Mouse (Mus musculus) brown adipose tissue, adult 24 weeks (tissue): ENCODE measurements around the gene Sel1l. TPM values are rescaled to one million over a fixed set of nuclear protein-coding genes. Genes with fewer than 3 reads are reported as not detected.

Experiments
- H3K27ac ChIP-seq: fragments of 200-500 bp; replicated peaks from 2 replicates; pipeline ENCODE4 v1.5.1; 2012; ENCODE audit warnings: low read depth, mild to moderate bottlenecking, low read length
- H3K4me1 ChIP-seq: fragments of 200-500 bp; 2 replicates; pipeline ENCODE4 v1.6.1; 2012; ENCODE audit warnings: low read length, mixed read lengths; ENCODE audit not compliant: control insufficient read depth, insufficient read depth, insufficient read length
- H3K4me3 ChIP-seq: fragments of 200-500 bp; 2 replicates; pipeline ENCODE4 v1.5.1; 2012; ENCODE audit warnings: low read depth, mild to moderate bottlenecking, low read length, moderate library complexity; ENCODE audit not compliant: insufficient read depth
- polyA plus RNA-seq: library from polyadenylated mRNA; stranded (reverse); fragments of >200 nt; gene quantifications from 2 replicates; pipeline ENCODE4 v1.2.4, GENCODE M21; 2012; ENCODE audit not compliant: missing spikeins, insufficient read depth, insufficient read length

The Sel1l gene
- polyA plus RNA-seq = 40.7 and 46.6 TPM in 2 replicates

DNA sequence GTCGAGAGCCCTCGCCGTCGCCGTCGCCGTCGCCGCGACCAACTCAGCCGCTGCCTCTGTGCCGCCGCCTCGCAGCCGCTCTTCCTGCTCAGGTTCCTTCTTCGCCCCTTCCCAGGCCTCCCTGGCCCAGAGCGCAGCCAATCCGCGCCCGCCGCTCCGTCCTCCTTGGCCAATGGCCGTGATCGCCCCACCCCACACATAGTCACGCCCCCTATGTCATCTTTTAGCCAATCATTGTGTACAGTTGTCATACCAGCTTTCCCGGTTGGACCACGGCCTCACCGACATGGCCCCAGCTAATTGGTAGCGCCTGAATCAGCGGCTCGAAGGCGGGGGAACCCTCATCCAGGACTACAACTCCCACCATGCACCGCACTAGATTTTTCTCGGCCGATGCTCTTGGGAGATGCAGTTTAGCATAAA lies at the start of gene Sel1l:
Gene Sel1l (minus strand): TSS at position 113 of the 423 bp plus-strand sequence.
- peak within 1 kb of the TSS; percentile 16; the same call in 1 of the 2 replicates for H3K27ac ChIP-seq
- peaks cover 3% of the 10 kb centered on the region; the same call in 1 of the 2 replicates for H3K4me1 ChIP-seq
- H3K4me3 ChIP-seq = peak within 1 kb of the TSS; percentile 88

DNA sequence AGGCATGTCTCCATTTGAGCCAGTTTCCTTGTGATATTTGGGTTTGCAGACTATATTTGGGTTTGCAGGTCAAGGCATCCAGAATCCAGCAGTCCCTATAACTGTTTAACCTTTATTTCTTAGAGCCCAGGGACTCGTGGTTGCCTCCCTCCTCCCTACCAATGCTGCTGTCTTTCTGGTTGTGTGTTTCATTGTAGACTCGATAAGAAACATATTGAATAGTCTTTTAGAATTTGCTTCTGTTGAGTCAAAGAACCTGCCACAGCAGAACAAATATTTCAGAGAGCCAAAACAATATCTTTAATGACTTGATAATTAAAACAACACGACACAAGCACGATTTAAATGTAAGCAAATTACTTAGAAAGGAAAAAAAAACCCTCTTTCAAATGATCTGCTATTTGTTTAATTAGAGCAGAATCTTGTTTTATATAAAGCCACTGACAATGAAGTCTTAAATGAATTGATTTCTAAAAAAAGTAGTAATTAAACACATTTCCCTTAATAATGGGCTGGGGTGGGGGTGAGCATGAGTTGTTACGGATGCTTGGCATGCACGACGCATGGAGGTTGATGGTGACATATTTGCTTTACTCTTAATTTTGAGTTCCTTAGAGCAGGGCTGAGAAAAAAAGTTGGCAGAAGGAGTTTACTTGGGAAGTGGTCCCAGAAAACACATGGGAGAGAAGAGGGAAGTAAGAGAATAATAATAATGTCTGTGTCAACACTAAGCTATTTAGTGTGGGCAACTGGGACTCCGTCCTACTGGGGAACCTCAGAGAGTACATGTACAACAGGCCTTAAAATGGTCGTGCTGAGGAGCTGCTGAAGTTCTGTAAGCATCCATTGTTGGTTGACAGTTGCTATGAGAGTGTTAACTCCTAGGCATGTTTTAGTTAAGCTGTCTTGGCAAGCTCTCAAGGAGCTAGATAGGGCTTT lies 43.9 kb upstream of the Sel1l start:
- H3K4me3 ChIP-seq = no peak overlapping the region
- H3K27ac ChIP-seq = no peak overlapping the region
- H3K4me1 ChIP-seq = no peaks in the 10 kb centered on the region

DNA sequence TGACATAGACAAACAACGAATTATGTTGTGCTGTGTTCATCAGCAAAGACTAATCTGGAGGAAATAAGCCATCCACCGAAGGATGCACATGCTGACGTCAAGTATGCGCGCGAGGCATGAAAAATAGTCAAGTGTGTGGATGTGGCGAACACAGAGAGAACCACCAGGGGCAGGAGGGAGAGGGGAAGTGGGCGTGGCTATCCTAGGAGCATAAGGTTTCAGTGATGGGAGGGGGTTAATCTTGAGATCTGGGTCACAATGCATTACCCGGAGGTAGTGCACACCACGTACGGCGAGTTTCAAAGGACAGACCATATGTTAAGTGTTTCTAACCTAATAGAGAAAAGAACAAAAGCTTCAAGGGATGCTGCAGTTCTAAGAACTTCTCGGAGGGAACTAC lies 31.5 kb upstream of the Sel1l start:
- no peak overlapping the region for H3K27ac ChIP-seq
- no peaks in the 10 kb centered on the region for H3K4me1 ChIP-seq
- H3K4me3 ChIP-seq = no peak overlapping the region

DNA sequence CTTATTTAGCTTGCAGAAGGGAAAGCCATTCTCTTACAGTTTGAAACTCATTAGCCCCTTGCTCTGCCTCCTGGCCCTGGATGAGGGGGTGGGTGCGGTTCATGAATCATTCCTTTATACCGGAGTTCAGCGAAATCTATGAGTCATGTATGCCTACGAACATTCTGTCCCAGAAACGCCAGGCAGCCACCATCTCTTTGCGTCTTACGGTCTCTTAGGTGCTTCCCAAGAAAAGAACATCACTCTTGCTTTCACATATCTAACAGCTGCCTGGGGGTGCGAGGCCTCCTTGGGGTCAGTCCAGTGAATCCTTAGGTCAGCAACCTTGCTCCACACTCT lies 29.9 kb upstream of the Sel1l start:
- no peak overlapping the region for H3K4me3 ChIP-seq
- no peak overlapping the region for H3K27ac ChIP-seq
- no peaks in the 10 kb centered on the region for H3K4me1 ChIP-seq

DNA sequence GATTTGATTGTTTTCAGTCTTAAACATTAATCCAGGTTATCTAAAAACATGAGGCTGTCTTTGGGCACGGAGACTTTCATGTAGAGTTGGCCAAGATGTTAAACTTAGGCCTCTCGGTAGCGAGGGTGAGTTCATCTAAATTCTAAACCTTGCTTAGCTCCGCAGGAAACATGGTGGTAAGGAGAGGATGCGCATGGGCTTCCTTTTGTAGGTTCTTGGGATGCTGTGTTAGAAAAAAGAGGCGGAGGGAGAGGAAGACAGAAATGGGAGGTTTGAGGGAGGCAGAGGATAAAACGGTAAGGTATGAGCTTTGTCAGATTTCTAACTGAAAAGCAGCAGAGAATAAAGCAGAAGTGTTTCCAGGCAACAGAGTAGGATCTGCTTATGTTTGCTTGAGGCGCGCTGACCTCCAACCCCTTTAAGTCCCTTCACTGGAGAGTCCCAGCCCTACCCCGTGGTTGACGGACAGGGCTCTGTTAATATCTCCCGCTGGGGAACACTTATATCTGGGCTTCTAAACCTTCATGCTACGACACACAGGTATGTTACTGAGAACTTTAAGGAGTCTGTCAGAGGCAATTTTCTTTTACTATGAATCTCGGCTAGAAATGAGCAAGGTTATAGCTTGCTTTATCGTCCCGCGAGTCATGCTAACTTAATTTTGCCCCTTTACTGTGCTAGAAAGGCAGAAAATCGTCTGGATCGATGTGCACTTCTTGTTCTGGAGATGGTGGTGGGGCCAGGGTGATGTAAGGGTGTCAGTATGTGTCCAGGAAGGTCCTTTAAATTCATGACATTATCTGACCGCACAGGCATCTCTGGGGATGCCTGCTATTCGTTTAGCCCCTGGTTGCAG lies 29.3 kb upstream of the Sel1l start:
- Histone ChIP-seq H3K4me1 (no peaks in the 10 kb centered on the region), H3K4me3 (no peak overlapping the region), H3K27ac (no peak overlapping the region)

DNA sequence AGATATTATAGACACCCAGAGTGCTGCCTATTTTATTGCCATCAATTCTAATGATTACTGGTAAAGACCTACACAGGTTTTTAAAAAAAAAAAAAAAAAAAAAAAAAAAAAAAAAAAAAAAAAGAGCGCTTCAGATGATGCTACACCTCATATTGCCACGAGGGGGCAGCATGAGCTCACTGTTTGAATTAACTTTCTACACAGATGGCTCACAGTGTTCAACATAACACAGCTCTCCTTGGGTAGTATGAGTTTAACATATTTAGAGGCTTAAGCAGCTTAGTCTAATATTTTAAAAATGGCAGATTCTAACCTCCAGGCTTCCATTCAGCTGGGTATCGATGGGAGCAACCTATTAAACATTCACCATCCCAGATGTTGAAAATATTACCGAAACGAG lies 28.7 kb upstream of the Sel1l start:
- Histone ChIP-seq H3K4me1 (no peaks in the 10 kb centered on the region), H3K27ac (no peak overlapping the region), H3K4me3 (no peak overlapping the region)

DNA sequence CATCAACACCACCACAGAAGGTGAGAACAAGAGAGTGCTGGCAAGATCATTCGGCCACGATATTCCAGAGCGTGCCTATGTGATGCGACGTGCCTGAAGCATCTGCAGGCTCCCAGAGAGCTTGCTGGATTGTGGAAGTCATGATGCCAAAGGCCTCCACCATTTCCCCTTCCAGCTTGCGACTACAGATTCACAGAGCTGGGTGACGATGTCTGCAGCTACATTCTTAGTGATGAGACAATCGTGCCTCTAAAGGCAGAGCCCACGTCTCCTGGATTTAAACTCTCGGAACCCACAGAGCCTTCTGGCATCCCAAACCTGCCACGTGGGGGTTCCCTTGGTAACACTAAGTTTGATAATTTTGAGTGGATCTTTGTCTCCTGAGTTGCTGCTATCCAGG lies 21.7 kb upstream of the Sel1l start:
- Histone ChIP-seq H3K4me1 (no peaks in the 10 kb centered on the region), H3K27ac (no peak overlapping the region), H3K4me3 (no peak overlapping the region)

DNA sequence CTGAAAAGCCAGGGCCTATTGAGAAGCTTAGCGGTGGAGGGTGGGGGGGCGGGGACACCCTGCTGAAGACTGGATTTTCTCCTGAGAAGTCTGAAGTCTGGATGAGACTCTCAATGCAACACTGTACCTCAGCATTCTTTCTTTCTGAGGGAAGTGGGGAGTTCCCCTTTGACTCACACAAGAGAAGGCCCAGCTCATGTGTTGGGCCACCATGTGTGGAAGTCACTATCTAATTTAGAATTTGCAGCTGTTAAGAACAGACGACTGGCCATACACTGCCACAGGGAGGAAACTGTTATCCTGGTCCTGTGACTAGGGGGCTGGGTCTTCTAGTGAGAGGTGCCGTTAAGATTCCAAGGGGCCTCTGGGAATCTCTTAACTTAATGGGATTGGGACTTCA lies 20.4 kb upstream of the Sel1l start:
- Histone ChIP-seq H3K27ac (no peak overlapping the region), H3K4me3 (no peak overlapping the region), H3K4me1 (no peaks in the 10 kb centered on the region)

DNA sequence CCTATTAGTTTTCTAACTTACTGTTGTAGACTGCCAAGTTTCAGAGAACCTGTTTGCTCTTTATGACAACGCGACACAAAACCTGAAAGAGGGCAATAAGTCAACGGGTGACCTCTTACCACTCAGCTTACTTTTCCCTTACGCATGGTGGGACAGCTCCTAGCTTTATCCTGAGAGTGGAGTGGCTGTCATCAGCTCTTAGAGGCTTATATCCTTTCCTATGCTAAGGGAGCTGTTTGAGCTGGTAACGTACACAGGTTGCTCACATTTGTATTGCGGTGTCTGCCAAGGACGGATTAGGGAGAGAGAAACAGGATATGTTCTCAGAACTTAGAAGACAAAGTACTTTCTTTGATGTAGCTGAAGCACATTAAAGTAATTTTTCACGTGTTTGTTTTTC lies 5.4 kb upstream of the Sel1l start:
- Histone ChIP-seq H3K27ac (no peak overlapping the region), H3K4me1 (no peaks in the 10 kb centered on the region), H3K4me3 (no peak overlapping the region)

DNA sequence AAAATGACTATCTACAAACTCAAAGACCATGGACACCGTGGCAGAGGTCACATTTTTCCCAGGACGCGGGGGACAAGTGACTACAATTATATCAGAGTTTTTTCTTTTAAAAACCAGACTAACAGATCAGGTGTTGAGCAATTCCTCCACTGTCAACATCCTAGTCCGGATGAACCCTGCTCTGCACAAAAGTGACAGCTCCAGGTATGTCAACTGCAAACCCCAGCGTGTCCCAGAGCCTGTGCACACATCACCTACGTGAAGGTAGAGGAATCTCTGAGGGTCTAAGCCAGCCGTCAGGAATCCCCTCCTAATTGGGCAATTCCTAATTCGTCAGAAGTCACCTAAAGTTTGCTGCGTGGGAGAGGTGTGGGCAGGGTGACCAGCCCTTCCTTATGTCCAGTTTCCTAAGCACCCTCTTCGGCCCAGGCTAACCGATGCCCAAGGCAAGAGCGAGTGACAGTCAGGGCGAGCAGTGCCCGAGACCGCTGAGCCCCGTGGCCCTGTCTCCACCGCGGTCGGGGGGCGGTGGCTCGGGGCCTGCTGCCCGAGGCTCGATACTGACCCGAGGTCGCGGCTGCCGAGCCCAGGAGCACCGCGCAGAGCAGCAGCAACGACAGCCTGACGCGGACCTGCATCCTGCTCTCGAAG lies 438 bp downstream of the Sel1l start:
- Histone ChIP-seq H3K27ac (peak overlapping the region; percentile 16; the same call in 1 of the 2 replicates), H3K4me1 (peaks cover 3% of the 10 kb centered on the region; the same call in 1 of the 2 replicates), H3K4me3 (peak overlapping the region; percentile 88)

DNA sequence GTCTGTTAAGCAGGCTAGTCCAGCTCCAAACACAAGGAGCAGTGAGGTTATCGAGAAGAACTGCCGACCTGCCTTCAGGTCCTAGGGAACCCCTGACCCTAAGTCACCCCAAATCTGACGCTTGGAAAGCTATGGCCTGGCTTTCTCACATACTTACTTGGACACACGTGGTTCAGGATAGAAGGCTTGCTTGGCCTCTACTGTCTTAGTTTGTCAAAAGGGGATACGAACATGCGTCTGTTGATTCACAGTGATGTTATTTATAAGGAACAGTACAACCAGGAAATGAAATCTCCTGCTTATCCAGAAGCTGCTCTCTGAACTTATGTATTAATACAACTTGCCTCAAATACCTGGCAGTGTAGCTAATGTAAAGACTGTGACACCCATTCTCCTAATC lies 2.9 kb downstream of the Sel1l start:
- no peak overlapping the region for H3K27ac ChIP-seq
- H3K4me1 ChIP-seq = peaks cover 3% of the 10 kb centered on the region; the same call in 1 of the 2 replicates
- H3K4me3 ChIP-seq = no peak overlapping the region

DNA sequence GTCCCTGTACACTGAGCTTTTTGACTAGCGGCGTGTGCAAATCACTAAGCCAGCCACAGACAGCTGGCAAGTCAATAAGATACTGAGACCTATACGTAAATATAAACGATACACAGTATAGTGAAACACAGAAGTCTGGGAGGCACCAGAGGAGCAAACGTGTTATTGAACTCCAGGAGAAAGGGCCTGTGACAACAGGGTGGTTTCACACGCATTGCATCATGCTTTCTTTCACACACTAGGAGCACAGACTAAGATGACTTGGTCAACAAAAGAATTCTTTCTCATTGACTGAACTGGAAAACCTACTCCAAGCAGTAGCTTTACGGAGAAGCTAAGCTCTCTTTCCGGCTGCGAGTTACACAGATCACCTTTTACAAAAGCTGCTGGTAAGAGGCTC lies 3.6 kb downstream of the Sel1l start:
- H3K4me3 ChIP-seq = no peak overlapping the region
- H3K4me1 ChIP-seq = peaks cover 3% of the 10 kb centered on the region; the same call in 1 of the 2 replicates
- no peak overlapping the region for H3K27ac ChIP-seq

DNA sequence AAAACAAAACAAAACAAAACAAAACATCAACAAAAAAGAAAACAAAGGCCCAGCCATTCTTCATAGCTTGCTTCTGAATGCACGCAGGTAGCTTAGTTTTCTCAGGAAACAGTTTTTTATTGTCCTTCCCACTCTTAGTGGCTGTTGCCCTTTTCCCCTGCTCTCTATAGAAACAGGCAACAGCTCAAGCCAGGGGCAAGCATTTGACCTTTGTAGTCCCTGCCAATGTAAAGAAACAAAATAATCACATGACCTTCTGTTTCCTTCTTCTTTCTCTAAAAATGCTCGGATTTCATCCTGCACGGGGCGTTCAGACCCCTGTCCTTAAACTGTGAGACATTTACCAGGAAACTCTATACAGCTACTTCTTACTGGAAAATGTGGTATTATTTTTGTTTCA lies 4.4 kb downstream of the Sel1l start:
- Histone ChIP-seq H3K4me3 (no peak overlapping the region), H3K4me1 (peaks cover 3% of the 10 kb centered on the region; the same call in 1 of the 2 replicates), H3K27ac (no peak overlapping the region)

DNA sequence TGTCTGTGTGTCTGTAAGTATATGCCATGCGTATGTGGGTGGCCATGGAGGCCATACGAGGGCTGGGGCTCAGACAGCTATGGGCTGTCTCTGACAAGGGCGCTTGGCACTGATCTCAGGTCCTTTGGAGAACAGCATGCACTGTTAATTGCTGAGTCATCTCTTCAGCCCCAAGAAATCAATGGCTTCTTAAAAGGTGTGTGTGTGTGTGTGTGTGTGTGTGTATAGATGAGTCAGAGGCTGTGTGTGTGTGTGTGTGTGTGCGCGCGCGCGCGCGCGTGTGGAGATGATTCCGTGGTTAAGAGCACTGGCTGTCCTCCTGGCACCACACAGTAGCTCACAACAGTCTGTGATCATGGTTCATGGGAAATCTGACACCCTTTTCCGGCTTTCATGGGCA lies 5.1 kb downstream of the Sel1l start:
- Histone ChIP-seq H3K27ac (no peak overlapping the region), H3K4me3 (no peak overlapping the region), H3K4me1 (peaks cover 3% of the 10 kb centered on the region; the same call in 1 of the 2 replicates)

DNA sequence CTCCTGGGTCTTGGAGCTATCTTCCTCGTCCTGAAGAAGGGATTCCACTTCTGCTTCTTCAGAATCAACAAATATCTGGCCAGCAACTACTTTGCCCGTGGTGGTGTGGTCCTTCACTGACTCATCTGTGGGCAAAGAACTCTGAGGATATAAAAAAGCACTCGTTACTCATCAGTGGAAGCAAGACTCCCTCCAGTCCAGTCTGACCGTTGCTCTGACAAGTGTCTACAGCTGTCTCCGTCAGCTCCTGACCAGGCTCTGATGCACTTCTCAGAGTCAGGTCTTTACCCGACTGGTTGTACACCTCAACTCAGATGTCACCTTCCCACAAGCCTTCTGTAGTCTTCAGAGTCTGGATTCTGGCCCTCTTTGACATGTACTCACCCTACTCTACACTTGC lies 7.2 kb downstream of the Sel1l start:
- no peak overlapping the region for H3K4me3 ChIP-seq
- H3K27ac ChIP-seq = no peak overlapping the region
- peaks cover 7% of the 10 kb centered on the region; the same call in 1 of the 2 replicates for H3K4me1 ChIP-seq
